Mouse (Mus musculus): Measurements from ENCODE around the gene Vac14. TPM values are rescaled to one million over a fixed set of nuclear protein-coding genes. Genes with fewer than 3 reads are reported as not detected.

Vac14 gene
- total and polyA plus RNA-seq, 2 experiments from 2014 or later, result 28.1 to 36.1 TPM

DNA sequence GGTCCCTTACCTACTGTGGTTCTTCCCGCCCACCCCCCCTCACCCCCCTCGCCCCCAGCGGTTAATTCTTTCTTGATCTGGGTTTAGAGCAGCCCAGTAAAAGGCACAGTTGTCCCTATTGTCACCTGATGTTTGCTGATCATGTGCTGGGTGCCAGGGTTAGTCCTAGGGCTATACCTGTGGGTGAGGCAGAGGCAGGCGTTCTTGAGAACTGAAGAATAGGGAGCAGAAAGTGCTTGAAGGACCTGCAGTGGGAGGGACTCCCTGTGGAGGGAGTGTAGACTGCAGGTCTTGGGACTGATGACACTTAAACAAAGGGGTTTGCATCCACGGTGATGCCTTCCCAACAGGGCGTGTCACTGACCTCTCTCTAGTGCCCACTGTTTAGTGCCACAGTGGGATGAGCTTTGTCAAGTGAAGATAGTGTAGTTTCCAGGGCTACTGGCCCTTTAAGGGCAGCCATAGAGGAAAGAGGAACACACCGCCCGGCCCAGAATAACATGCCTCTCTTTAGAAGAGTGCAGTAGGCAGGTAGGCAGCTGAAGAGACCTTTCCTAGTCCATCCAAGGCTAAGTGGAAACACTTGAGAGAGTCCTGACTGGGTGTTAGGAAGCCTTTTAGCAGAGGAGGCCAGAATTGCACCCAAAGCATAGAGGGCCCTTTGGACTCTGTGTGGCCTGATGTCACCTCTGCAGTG, 51.7 kb downstream of the Vac14 start:
- Histone ChIP-seq H3K9me3 (ENCODE audit: low read length) (no peaks in the 10 kb centered on the region), H3K27ac (ENCODE audit: low read depth, low read length) (no peak overlapping the region)
- no peak for ATAC-seq

DNA sequence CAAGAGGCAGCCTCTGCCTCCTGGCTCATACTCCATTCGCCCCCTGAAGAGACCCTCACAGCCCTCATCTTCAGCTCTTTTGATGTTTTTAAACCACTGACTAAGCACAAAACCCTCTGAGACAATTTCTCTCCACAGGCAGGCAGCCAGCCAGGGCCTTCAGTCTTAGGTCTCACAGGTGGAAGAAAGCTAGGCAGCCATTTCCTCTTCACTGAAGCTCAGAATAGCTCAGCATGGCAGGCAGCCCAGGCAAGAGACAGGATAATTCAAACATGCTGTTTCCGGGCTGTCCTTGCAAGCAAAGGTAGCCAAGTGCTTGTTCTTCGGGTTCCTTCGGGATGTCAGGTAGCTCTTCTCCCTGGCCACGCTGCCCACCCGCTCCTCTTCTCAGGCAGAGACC, 52.9 kb downstream of the Vac14 start:
- peak overlapping the region; percentile 2; the same call in 1 of the 2 replicates for H3K27ac ChIP-seq (ENCODE audit: low read depth, low read length)
- no peaks in the 10 kb centered on the region for H3K27me3 ChIP-seq (ENCODE audit: insufficient read depth, low read length)
- WGBS, result 68% methylated on average over 6 of the region's 6 CpGs
- no peaks in the 10 kb centered on the region for H3K9me3 ChIP-seq (ENCODE audit: low read length)
- no peaks in the 10 kb centered on the region for H3K4me1 ChIP-seq (ENCODE audit: insufficient read depth)
- TF ChIP-seq CTCF (IDR thresholded peaks at IDR 0.05; ENCODE audit: low read depth), result 0 out of 2 replicates have a peak, but pooled peaks have one; percentile 2
- peak; percentile 51 for DNase-seq
- H3K36me3 ChIP-seq (ENCODE audit: insufficient read depth), result peaks cover 26% of the 10 kb centered on the region
- H3K4me2 ChIP-seq (ENCODE audit: low read depth), result no peak overlapping the region
- H3K4me3 ChIP-seq (ENCODE audit: low read depth, low read length), result no peak overlapping the region
- no peak for ATAC-seq
- H3K9ac ChIP-seq, result no peak overlapping the region

More for the DNA sequence above, 51.7 kb downstream of the Vac14 start:
- 74% methylated on average over 8 of the region's 8 CpGs for whole genome bisulfite sequencing
- no peaks in the 10 kb centered on the region for H3K27me3 ChIP-seq (ENCODE audit: insufficient read depth, low read length)
- TF ChIP-seq CTCF (IDR thresholded peaks at IDR 0.05; ENCODE audit: low read depth), result no peak
- no peak overlapping the region for H3K4me3 ChIP-seq (ENCODE audit: low read depth, low read length)
- peaks cover 3% of the 10 kb centered on the region for H3K4me1 ChIP-seq (ENCODE audit: insufficient read depth)
- H3K36me3 ChIP-seq (ENCODE audit: insufficient read depth), result peaks cover 24% of the 10 kb centered on the region
- no peak for DNase-seq
- no peak overlapping the region for H3K4me2 ChIP-seq (ENCODE audit: low read depth)
- no peak overlapping the region for H3K9ac ChIP-seq

DNA sequence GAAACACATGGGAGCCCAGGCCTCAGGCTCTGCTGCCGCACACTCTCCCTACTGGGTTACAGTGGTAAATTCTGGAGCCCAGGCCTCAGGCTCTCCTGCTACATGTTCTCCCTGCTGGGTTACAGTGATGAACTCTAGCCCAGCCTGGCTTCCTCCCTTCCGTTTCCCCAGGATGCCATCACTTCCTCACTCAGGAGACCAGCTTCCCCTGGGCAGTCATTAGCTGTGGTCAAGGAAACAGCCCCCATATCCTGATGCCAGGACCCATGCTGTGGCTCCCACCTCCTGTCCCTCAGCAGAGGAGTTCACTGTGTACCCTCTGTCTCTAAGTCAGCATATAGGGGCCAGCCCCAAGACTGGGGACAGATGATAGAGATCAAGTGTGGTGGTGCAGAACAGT, 53.7 kb downstream of the Vac14 start:
- H3K9ac ChIP-seq, result no peak overlapping the region
- no peak overlapping the region; the same call in 1 of the 2 replicates for H3K27ac ChIP-seq (ENCODE audit: low read depth, low read length)
- no peaks in the 10 kb centered on the region for H3K4me1 ChIP-seq (ENCODE audit: insufficient read depth)
- H3K4me2 ChIP-seq (ENCODE audit: low read depth), result no peak overlapping the region
- H3K9me3 ChIP-seq (ENCODE audit: low read length), result no peaks in the 10 kb centered on the region
- 82% methylated on average over 2 of the region's 2 CpGs for WGBS
- H3K27me3 ChIP-seq (ENCODE audit: insufficient read depth, low read length), result no peaks in the 10 kb centered on the region
- no peak overlapping the region for H3K4me3 ChIP-seq (ENCODE audit: low read depth, low read length)
- no peak for ATAC-seq
- DNase-seq, result no peak
- H3K36me3 ChIP-seq (ENCODE audit: insufficient read depth), result peaks cover 26% of the 10 kb centered on the region
- TF ChIP-seq CTCF (IDR thresholded peaks at IDR 0.05; ENCODE audit: low read depth), result no peak

DNA sequence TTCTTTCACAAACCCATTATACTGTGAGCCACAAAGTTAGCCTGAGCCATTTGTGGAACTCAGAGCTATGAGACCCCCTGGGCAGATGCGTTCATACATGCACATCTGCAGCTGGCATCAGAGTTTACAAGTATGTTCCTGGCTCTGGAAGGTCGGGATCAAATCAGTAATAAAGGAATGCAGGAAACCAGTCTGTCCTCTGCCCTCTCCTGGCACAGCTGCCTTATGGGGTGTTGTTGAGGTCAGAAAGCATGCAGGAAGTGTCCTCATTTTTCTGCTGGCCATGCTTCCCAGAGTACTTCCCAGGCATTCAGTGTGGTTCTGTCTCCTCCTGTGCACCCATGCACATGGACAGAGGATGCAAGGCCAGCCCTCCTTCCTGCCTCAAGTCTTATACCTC, 54.8 kb downstream of the Vac14 start:
- no peaks in the 10 kb centered on the region for H3K9me3 ChIP-seq (ENCODE audit: low read length)
- H3K27me3 ChIP-seq (ENCODE audit: insufficient read depth, low read length), result no peaks in the 10 kb centered on the region
- peaks cover 26% of the 10 kb centered on the region for H3K36me3 ChIP-seq (ENCODE audit: insufficient read depth)
- H3K27ac ChIP-seq (ENCODE audit: low read depth, low read length), result no peak overlapping the region
- WGBS, result 85% methylated on average over 2 of the region's 2 CpGs
- DNase-seq (no peak), ATAC-seq (no peak)
- H3K4me2 ChIP-seq (ENCODE audit: low read depth), result no peak overlapping the region
- H3K4me1 ChIP-seq (ENCODE audit: insufficient read depth), result no peaks in the 10 kb centered on the region
- H3K4me3 ChIP-seq (ENCODE audit: low read depth, low read length), result no peak overlapping the region
- no peak for TF ChIP-seq CTCF (IDR thresholded peaks at IDR 0.05; ENCODE audit: low read depth)
- H3K9ac ChIP-seq, result no peak overlapping the region

DNA sequence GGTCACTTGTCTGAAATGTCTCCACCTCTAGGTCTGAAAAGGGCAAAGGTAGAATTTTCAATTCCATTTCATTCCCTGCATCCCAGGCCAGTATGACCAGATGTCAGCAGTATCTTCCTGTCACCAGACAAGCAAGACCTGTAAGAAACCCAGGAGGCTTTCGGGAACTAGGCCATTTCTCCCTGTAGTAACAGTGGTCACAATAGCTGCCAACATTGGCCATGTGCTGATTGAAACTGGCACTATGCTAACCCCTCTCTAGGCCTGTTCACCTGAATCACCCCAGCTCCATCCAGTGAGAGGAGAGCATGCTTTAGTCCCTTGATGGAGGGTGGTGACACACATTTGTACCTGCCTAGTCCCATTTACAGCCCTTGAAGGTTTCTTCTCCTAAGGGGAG, 56.2 kb downstream of the Vac14 start:
- Histone ChIP-seq H3K27me3 (ENCODE audit: insufficient read depth, low read length) (no peaks in the 10 kb centered on the region), H3K27ac (ENCODE audit: low read depth, low read length) (no peak overlapping the region), H3K4me1 (ENCODE audit: insufficient read depth) (no peaks in the 10 kb centered on the region), H3K9ac (no peak overlapping the region), H3K4me3 (ENCODE audit: low read depth, low read length) (no peak overlapping the region), H3K9me3 (ENCODE audit: low read length) (no peaks in the 10 kb centered on the region), H3K36me3 (ENCODE audit: insufficient read depth) (peaks cover 32% of the 10 kb centered on the region), H3K4me2 (ENCODE audit: low read depth) (no peak overlapping the region)
- ATAC-seq (no peak), DNase-seq (no peak)
- TF ChIP-seq CTCF (IDR thresholded peaks at IDR 0.05; ENCODE audit: low read depth), result no peak
- 97% methylated on average over 1 of the region's 1 CpGs for WGBS

DNA sequence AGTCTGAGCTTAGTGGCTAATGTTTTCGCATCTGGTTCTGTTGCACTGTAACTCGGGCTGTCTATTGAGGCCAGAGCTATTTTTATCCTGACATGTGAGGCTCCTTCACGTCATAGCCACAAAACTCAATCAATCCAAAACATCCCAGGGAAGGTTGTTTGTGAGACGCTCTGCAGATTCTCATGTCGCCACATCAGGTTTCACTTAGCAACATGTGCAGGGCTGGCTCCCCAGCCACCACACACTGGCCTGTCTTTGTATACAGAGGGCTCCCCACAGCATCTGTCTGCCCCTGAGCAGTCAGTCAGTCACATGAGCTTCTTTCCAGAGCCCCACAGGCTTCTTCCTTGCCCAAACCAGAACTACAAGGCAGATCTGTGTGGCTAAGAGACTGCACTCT, 58.3 kb downstream of the Vac14 start:
- no peak for ATAC-seq
- WGBS, result 73% methylated on average over 5 of the region's 5 CpGs

DNA sequence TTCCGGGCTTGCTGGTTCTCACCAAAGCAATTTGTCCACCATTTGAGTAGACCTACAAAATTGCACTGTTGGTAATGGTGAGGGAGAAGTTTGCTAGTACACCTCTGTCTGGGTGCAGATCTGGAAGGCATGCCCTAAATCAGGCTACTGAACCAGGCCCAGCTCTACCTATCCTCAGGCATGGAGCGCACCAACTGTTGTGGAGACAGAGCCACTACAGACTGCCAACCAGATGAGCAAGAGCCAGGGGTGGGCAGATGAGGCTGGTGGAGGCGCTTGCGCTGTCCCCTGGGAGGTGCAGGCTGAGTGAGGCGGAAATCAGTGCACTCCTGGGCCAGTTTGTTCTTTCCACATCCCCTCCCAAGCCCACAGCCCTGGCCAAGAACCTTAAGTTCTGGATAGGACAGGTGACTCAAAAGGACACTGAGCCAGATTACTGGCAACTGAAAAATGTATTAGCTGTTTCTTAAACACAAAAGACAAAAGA, 58.8 kb downstream of the Vac14 start:
- peaks cover 27% of the 10 kb centered on the region for H3K36me3 ChIP-seq (ENCODE audit: insufficient read depth)
- H3K4me1 ChIP-seq (ENCODE audit: insufficient read depth), result no peaks in the 10 kb centered on the region
- TF ChIP-seq CTCF (IDR thresholded peaks at IDR 0.05; ENCODE audit: low read depth), result no peak
- no peak overlapping the region for H3K4me3 ChIP-seq (ENCODE audit: low read depth, low read length)
- no peak overlapping the region for H3K9ac ChIP-seq
- ATAC-seq, result no peak
- no peak overlapping the region for H3K4me2 ChIP-seq (ENCODE audit: low read depth)
- no peaks in the 10 kb centered on the region for H3K27me3 ChIP-seq (ENCODE audit: insufficient read depth, low read length)
- H3K27ac ChIP-seq (ENCODE audit: low read depth, low read length), result no peak overlapping the region
- no peaks in the 10 kb centered on the region for H3K9me3 ChIP-seq (ENCODE audit: low read length)
- no peak for DNase-seq
- 93% methylated on average over 5 of the region's 5 CpGs for WGBS

More for the DNA sequence above, 58.3 kb downstream of the Vac14 start:
- no peaks in the 10 kb centered on the region for H3K27me3 ChIP-seq (ENCODE audit: insufficient read depth, low read length)
- H3K4me2 ChIP-seq (ENCODE audit: low read depth), result no peak overlapping the region
- no peak overlapping the region for H3K9ac ChIP-seq
- DNase-seq, result no peak
- no peak for TF ChIP-seq CTCF (IDR thresholded peaks at IDR 0.05; ENCODE audit: low read depth)
- H3K4me1 ChIP-seq (ENCODE audit: insufficient read depth), result no peaks in the 10 kb centered on the region
- H3K4me3 ChIP-seq (ENCODE audit: low read depth, low read length), result no peak overlapping the region
- no peaks in the 10 kb centered on the region for H3K9me3 ChIP-seq (ENCODE audit: low read length)
- H3K27ac ChIP-seq (ENCODE audit: low read depth, low read length), result no peak overlapping the region
- peaks cover 32% of the 10 kb centered on the region for H3K36me3 ChIP-seq (ENCODE audit: insufficient read depth)

Measured in forebrain, postnatal 0 days (tissue).